Mouse (Mus musculus) liver, adult 2 months (tissue): ENCODE results near the gene Mapre3. TPM values are rescaled to one million over a fixed set of nuclear protein-coding genes. Genes with fewer than 3 reads are reported as not detected.
A peak's percentile ranks its signal among the peaks of the same experiment; 100 is the strongest.

Experiments
- DNase-seq: peaks from one replicate; pipeline ENCODE4 v3.0.0-alpha.2; 2011; ENCODE audit warnings: low read depth, low spot score; ENCODE audit errors: extremely low read depth
- H3K27ac ChIP-seq: fragments of 200-500 bp; replicated peaks from 2 replicates; pipeline ENCODE4 v1.5.1; 2012; ENCODE audit warnings: low read depth, mild to moderate bottlenecking, control low read depth, inconsistent platforms, low read length; ENCODE audit not compliant: insufficient read depth
- H3K27me3 ChIP-seq: fragments of 200-500 bp; 2 replicates; pipeline ENCODE4 v1.6.1; 2012; ENCODE audit warnings: mild to moderate bottlenecking, moderate library complexity, low read length, inconsistent platforms; ENCODE audit not compliant: control insufficient read depth, insufficient read depth
- H3K36me3 ChIP-seq: fragments of 200-500 bp; 2 replicates; pipeline ENCODE4 v1.6.1; 2012; ENCODE audit warnings: low read length, inconsistent platforms; ENCODE audit not compliant: control insufficient read depth, insufficient read depth
- H3K4me1 ChIP-seq: fragments of 200-500 bp; 2 replicates; pipeline ENCODE4 v1.6.1; 2011; ENCODE audit warnings: low read length; ENCODE audit not compliant: control insufficient read depth, insufficient read depth
- H3K4me3 ChIP-seq: fragments of 200-500 bp; 2 replicates; pipeline ENCODE4 v1.5.1; 2011; ENCODE audit warnings: low read depth, mild to moderate bottlenecking, control low read depth, low read length, moderate library complexity; ENCODE audit not compliant: insufficient read depth
- H3K79me2 ChIP-seq: fragments of 200-500 bp; 2 replicates; pipeline ENCODE4 v1.6.1; 2012; ENCODE audit warnings: inconsistent platforms, mild to moderate bottlenecking, low read length, moderate library complexity; ENCODE audit not compliant: control insufficient read depth, insufficient read depth
- H3K9ac ChIP-seq: fragments of 200-500 bp; 2 replicates; pipeline ENCODE4 v1.6.1; 2012; ENCODE audit warnings: low read depth, mild to moderate bottlenecking, control low read depth, inconsistent platforms, low read length
- CTCF ChIP-seq: fragments of 200-500 bp; IDR thresholded peaks from 2 replicates; pipeline ENCODE4 v1.5.1; 2011; ENCODE audit warnings: low read depth, low read length, control low read depth
- POLR2A ChIP-seq: fragments of 200-500 bp; IDR thresholded peaks from 2 replicates; pipeline ENCODE4 v1.6.1; 2011; ENCODE audit warnings: low read length, control low read depth; ENCODE audit not compliant: insufficient read depth; ENCODE audit errors: extremely low read depth
- WGBS: fragments of 180-500 bp; shearing (Covaris S2); methylation state at CpG from one replicate; pipeline ENCODE4 v1.1.7; 2018; 5-methylcytosine and 5-hydroxymethylcytosine counted together
- polyA plus RNA-seq: library from polyadenylated mRNA; depleted of rRNA; stranded (reverse); fragments of >200 nt; gene quantifications from 2 replicates; pipeline ENCODE4 v1.2.3, GENCODE M21; 2012; rRNA removed
- total RNA-seq: library from RNA; depleted of rRNA; stranded (reverse); fragments of >200 nt; gene quantifications from 2 replicates; pipeline ENCODE4 v1.2.3, GENCODE M21; 2014; rRNA removed

Mapre3 gene
- total and polyA plus RNA-seq, 2 experiments, result 5.7 to 48.5 TPM

- H3K27me3 ChIP-seq, result no peaks in the 10 kb centered on the region
- H3K27ac ChIP-seq, result peak overlapping the region; percentile 71
Measured at GRCm38 (mm10) chr5:30915456-30915855, 101.0 kb downstream of the Mapre3 start.

More at GRCm38 (mm10) chr5:30915456-30915855, 101.0 kb downstream of the Mapre3 start:
- Histone ChIP-seq H3K4me1 (peaks cover 24% of the 10 kb centered on the region), H3K4me3 (peak overlapping the region; percentile 49), H3K79me2 (no peaks in the 10 kb centered on the region), H3K9ac (peak overlapping the region; percentile 72), H3K36me3 (no peaks in the 10 kb centered on the region)
- 62% methylated on average over 9 of the region's 9 CpGs for WGBS
- no peak for TF ChIP-seq CTCF
- TF ChIP-seq POLR2A, result no peak
- no peak for DNase-seq

Other genes with a start within 250 kb of the Mapre3 start
- 0.18 and 1.0 TPM in 2 replicates for gene Kcnk3, start 226.5 kb upstream of the Mapre3 start, total RNA-seq
- gene Kcnk3, start 226.5 kb upstream of the Mapre3 start, polyA plus RNA-seq, result 0.61 and 3.2 TPM in 2 replicates
- 16.2 and 19.0 TPM in 2 replicates for gene Slc35f6, start 166.7 kb upstream of the Mapre3 start, total RNA-seq
- gene Slc35f6, start 166.7 kb upstream of the Mapre3 start, polyA plus RNA-seq, result 44.3 and 55.4 TPM in 2 replicates
- 5.3 and 6.8 TPM in 2 replicates for gene Cenpa, start 147.9 kb upstream of the Mapre3 start, total RNA-seq
- gene Cenpa, start 147.9 kb upstream of the Mapre3 start, polyA plus RNA-seq, result 5.7 and 8.0 TPM in 2 replicates
- gene Dpysl5, start 103.1 kb upstream of the Mapre3 start, total RNA-seq, result not detected in 2 replicates
- gene Dpysl5, start 103.1 kb upstream of the Mapre3 start, polyA plus RNA-seq, result 0.06 TPM in 2 replicates
- gene Tmem214, start 53.4 kb downstream of the Mapre3 start, total RNA-seq, result 27.9 and 35.1 TPM in 2 replicates
- 62.4 and 89.2 TPM in 2 replicates for gene Tmem214, start 53.4 kb downstream of the Mapre3 start, polyA plus RNA-seq
- gene Agbl5, start 74.1 kb downstream of the Mapre3 start, total RNA-seq, result 2.7 and 4.6 TPM in 2 replicates
- gene Agbl5, start 74.1 kb downstream of the Mapre3 start, polyA plus RNA-seq, result 4.3 and 7.5 TPM in 2 replicates
- gene Ost4, start 93.1 kb downstream of the Mapre3 start, total RNA-seq, result 76.2 and 88.6 TPM in 2 replicates
- gene Ost4, start 93.1 kb downstream of the Mapre3 start, polyA plus RNA-seq, result 167 and 196 TPM in 2 replicates
- gene Emilin1, start 98.8 kb downstream of the Mapre3 start, total RNA-seq, result 17.6 and 17.8 TPM in 2 replicates
- 27.8 and 31.5 TPM in 2 replicates for gene Emilin1, start 98.8 kb downstream of the Mapre3 start, polyA plus RNA-seq
- 288 and 405 TPM in 2 replicates for gene Khk, start 106.8 kb downstream of the Mapre3 start, total RNA-seq
- gene Khk, start 106.8 kb downstream of the Mapre3 start, polyA plus RNA-seq, result 650 and 735 TPM in 2 replicates
- 0.60 and 0.74 TPM in 2 replicates for gene Cgref1, start 130.9 kb downstream of the Mapre3 start, total RNA-seq
- gene Cgref1, start 130.9 kb downstream of the Mapre3 start, polyA plus RNA-seq, result 0.28 and 0.34 TPM in 2 replicates
- gene Preb, start 145.7 kb downstream of the Mapre3 start, total RNA-seq, result 62.0 and 91.0 TPM in 2 replicates
- gene Preb, start 145.7 kb downstream of the Mapre3 start, polyA plus RNA-seq, result 279 and 433 TPM in 2 replicates
- under 0.01 and 0.07 TPM in 2 replicates for gene Tcf23, start 154.0 kb downstream of the Mapre3 start, total RNA-seq
- 0.06 TPM in 1 of 2 replicates, not detected in the other for gene Tcf23, start 154.0 kb downstream of the Mapre3 start, polyA plus RNA-seq
- gene Atraid, start 233.7 kb downstream of the Mapre3 start, total RNA-seq, result 172 and 185 TPM in 2 replicates
- 160 TPM in 2 replicates for gene Atraid, start 233.7 kb downstream of the Mapre3 start, polyA plus RNA-seq
- 6.1 and 6.7 TPM in 2 replicates for gene Slc5a6, start 234.3 kb downstream of the Mapre3 start, total RNA-seq
- 15.5 and 16.2 TPM in 2 replicates for gene Slc5a6, start 234.3 kb downstream of the Mapre3 start, polyA plus RNA-seq
- gene Cad, start 240.1 kb downstream of the Mapre3 start, total RNA-seq, result 10.7 and 11.8 TPM in 2 replicates
- 8.4 and 12.7 TPM in 2 replicates for gene Cad, start 240.1 kb downstream of the Mapre3 start, polyA plus RNA-seq